Mouse (Mus musculus): ENCODE data around the gene Gm10424.
"Not testable (repeated sequence)": the region's sequence is repeated elsewhere in the genome, so short reads cannot be mapped to it uniquely, and the experiment has no call there.

Gene Gm10424

DNA sequence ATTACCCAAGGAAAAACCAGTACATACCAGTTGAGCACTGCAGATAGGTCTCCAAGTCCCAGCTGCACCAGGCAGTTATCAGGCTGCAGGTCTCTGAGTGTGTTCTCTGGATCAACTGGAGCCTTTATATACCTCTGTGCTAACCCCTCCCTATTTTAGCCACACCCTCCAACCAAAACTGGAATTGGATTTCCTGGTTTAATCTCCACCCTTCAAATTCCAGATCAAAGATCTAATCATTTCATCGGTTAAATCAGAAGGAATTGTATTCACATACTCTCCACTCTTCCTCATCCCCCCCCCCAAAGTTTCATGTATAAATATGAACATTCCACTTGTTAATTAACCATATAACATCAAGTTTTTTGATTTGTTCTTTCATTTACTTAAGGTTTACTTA lies at the start of gene Gm10424:
TSS of gene Gm10424 (minus strand) at position 101 of the 400 bp plus-strand sequence.
- DNase-seq, result not testable (repeated sequence)

DNA sequence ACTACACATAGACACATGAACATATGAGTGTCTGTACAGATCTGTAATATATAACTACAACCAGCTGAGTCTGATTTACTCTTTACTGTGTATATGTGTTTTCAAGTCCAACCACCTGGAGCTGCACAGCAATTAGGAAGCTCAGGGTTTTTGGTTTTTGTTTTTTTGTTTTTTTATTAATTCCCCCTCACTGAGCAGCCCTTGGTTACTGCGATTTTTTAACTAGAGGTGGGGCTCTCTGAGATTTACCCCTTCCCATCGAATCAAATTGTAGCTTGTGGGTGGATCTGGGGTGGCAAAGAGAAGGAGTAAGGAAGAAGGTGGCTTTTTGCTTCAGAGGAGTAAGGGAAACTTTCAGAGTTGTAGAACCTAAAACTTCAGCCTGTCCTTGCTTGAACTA lies 33.0 kb upstream of the Gm10424 start, which contains the start of gene Gm3259:
TSS of gene Gm3259 (plus strand) at position 301 of the 400 bp plus-strand sequence.
- not testable (repeated sequence) for DNase-seq
